Mouse (Mus musculus): Measurements from ENCODE around the gene Apol11b. TPM values are rescaled to one million over a fixed set of nuclear protein-coding genes. Genes with fewer than 3 reads are reported as not detected.

The Apol11b gene
- polyA plus RNA-seq, 1 experiment from 2014 or later: 0.16 TPM

DNA sequence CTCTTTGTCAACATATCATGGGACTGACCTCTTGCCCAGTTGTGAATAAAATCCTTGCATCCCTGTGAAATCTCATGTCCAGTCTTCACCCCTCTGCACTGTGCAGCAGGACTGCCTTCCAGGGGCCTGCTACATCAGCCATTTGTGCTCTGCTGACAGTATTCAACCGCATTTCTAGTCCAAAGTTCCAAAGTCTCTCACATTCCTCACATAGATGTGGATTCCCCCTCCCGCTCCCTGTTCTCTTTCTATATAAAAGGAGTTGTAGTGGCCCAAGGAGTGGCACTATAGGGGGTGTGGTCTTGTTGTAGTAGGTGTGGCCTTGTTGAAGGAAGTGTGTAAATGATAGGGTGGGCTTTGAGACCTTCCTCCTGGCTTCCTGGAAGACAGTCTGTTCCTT lies 52.2 kb downstream of the Apol11b start:
- ATAC-seq (ENCODE audit: insufficient number of reproducible peaks, insufficient read depth, low FRiP score, low read depth): no peak
- no peaks in the 10 kb centered on the region for H3K27me3 ChIP-seq (ENCODE audit: control insufficient read depth, insufficient read depth, low read length)
- no peak overlapping the region for H3K4me2 ChIP-seq (ENCODE audit: low read length)
- H3K36me3 ChIP-seq (ENCODE audit: control insufficient read depth, insufficient read depth, low read length): no peaks in the 10 kb centered on the region
- no peak overlapping the region for H3K27ac ChIP-seq (replicated peaks in 1 of 2; ENCODE audit: control insufficient read depth in 1 of 2, insufficient read depth in 1 of 2, low read depth in 2 of 2, low read length in 2 of 2)
- no peaks in the 10 kb centered on the region for H3K9me3 ChIP-seq (ENCODE audit: control insufficient read depth, low read length)
- peaks cover 3 to 4% of the 10 kb centered on the region in 2 experiments; a peak in 1 of 4 replicates for H3K4me1 ChIP-seq (ENCODE audit: control insufficient read depth in 2 of 2, insufficient read depth in 2 of 2, low read length in 2 of 2)
- H3K9ac ChIP-seq (ENCODE audit: low read length): no peak overlapping the region
- no peak overlapping the region for H3K4me3 ChIP-seq (ENCODE audit: control insufficient read depth in 1 of 2, insufficient read depth in 1 of 2, low read depth in 1 of 2, low read length in 2 of 2)
- WGBS: 55% methylated on average over 2 of the region's 2 CpGs

DNA sequence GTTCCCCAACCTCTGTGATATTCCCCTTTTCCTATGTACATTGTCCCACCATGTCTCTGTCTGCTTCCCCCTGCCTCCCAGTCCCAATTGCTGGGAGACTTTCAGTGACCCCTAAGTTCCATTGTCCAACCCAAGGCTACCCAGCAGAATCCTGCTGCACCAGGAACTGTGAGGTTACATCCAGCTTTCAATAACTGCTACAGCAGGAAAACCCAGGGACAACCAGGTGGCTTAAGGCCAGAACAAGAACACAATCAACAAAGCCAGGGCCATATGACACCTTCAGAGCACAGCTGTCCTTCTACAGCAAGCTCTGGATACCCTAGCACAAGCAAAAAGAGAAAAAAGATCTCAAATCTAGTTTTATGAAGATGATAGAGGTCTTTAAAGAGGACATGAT lies 54.1 kb downstream of the Apol11b start:
- Histone ChIP-seq H3K9me3 (ENCODE audit: control insufficient read depth, low read length) (no peaks in the 10 kb centered on the region), H3K9ac (ENCODE audit: low read length) (no peak overlapping the region), H3K4me2 (ENCODE audit: low read length) (no peak overlapping the region), H3K4me3 (ENCODE audit: control insufficient read depth in 1 of 2, insufficient read depth in 1 of 2, low read depth in 1 of 2, low read length in 2 of 2) (no peak overlapping the region), H3K4me1 (ENCODE audit: control insufficient read depth in 2 of 2, insufficient read depth in 2 of 2, low read length in 2 of 2) (peaks cover 3 to 4% of the 10 kb centered on the region in 2 experiments; a peak in 1 of 4 replicates), H3K27me3 (ENCODE audit: control insufficient read depth, insufficient read depth, low read length) (no peaks in the 10 kb centered on the region), H3K27ac (replicated peaks in 1 of 2; ENCODE audit: control insufficient read depth in 1 of 2, insufficient read depth in 1 of 2, low read depth in 2 of 2, low read length in 2 of 2) (no peak overlapping the region), H3K36me3 (ENCODE audit: control insufficient read depth, insufficient read depth, low read length) (no peaks in the 10 kb centered on the region)
- no peak for ATAC-seq (ENCODE audit: insufficient number of reproducible peaks, insufficient read depth, low FRiP score, low read depth)

GRCm38 (mm10) chr15:77587026-77587425 lies 56.1 kb downstream of the Apol11b start:
- no peaks in the 10 kb centered on the region for H3K27me3 ChIP-seq (ENCODE audit: control insufficient read depth, insufficient read depth, low read length)
- no peak overlapping the region for H3K27ac ChIP-seq (replicated peaks in 1 of 2; ENCODE audit: control insufficient read depth in 1 of 2, insufficient read depth in 1 of 2, low read depth in 2 of 2, low read length in 2 of 2)
- no peak for ATAC-seq (ENCODE audit: insufficient number of reproducible peaks, insufficient read depth, low FRiP score, low read depth)
- no peak overlapping the region for H3K9ac ChIP-seq (ENCODE audit: low read length)
- no peak overlapping the region for H3K4me3 ChIP-seq (ENCODE audit: control insufficient read depth in 1 of 2, insufficient read depth in 1 of 2, low read depth in 1 of 2, low read length in 2 of 2)
- H3K4me2 ChIP-seq (ENCODE audit: low read length): no peak overlapping the region
- no peaks in the 10 kb centered on the region for H3K36me3 ChIP-seq (ENCODE audit: control insufficient read depth, insufficient read depth, low read length)
- H3K9me3 ChIP-seq (ENCODE audit: control insufficient read depth, low read length): 0 out of 2 replicates have a peak, but pooled peaks cover 4% of the 10 kb centered on the region
- no peaks in the 10 kb centered on the region for H3K4me1 ChIP-seq (ENCODE audit: control insufficient read depth in 2 of 2, insufficient read depth in 2 of 2, low read length in 2 of 2)

Other genes starting within 250 kb of the Apol11b start
- gene Apol7a, start 244.2 kb downstream of the Apol11b start, polyA plus RNA-seq (2014; fragmentation: Nextera tagmentation; extraction: Ambion mirVana): 0.11 and 0.31 TPM in 2 replicates
- gene Apol9a, start 232.2 kb downstream of the Apol11b start, polyA plus RNA-seq (2014; fragmentation: Nextera tagmentation; extraction: Ambion mirVana): 0.82 and 0.94 TPM in 2 replicates
- not detected in 2 replicates for gene Apol7b, start 195.8 kb downstream of the Apol11b start, polyA plus RNA-seq (2014; fragmentation: Nextera tagmentation; extraction: Ambion mirVana)
- not detected in 2 replicates for gene Apol10a, start 166.2 kb downstream of the Apol11b start, polyA plus RNA-seq (2014; fragmentation: Nextera tagmentation; extraction: Ambion mirVana)
- not detected in 2 replicates for gene Apol11a, start 135.0 kb downstream of the Apol11b start, polyA plus RNA-seq (2014; fragmentation: Nextera tagmentation; extraction: Ambion mirVana)
- not detected in 2 replicates for gene Apol7c, start 110.0 kb downstream of the Apol11b start, polyA plus RNA-seq (2014; fragmentation: Nextera tagmentation; extraction: Ambion mirVana)
- gene 1700025B11Rik, start 81.4 kb downstream of the Apol11b start, polyA plus RNA-seq (2014; fragmentation: Nextera tagmentation; extraction: Ambion mirVana): not detected in 2 replicates
- not detected in 2 replicates for gene Apol10b, start 47.2 kb downstream of the Apol11b start, polyA plus RNA-seq (2014; fragmentation: Nextera tagmentation; extraction: Ambion mirVana)
- gene Gm36245, start 44.0 kb downstream of the Apol11b start, polyA plus RNA-seq (2014; fragmentation: Nextera tagmentation; extraction: Ambion mirVana): not detected in 2 replicates
- 0.08 TPM in 1 of 2 replicates, not detected in the other for gene Apol7e, start 55.6 kb upstream of the Apol11b start, polyA plus RNA-seq (2014; fragmentation: Nextera tagmentation; extraction: Ambion mirVana)
- not detected in 2 replicates for gene Apol9b, start 85.8 kb upstream of the Apol11b start, polyA plus RNA-seq (2014; fragmentation: Nextera tagmentation; extraction: Ambion mirVana)
- gene Apol8, start 113.7 kb upstream of the Apol11b start, polyA plus RNA-seq (2014; fragmentation: Nextera tagmentation; extraction: Ambion mirVana): not detected in 2 replicates
- gene Myh9, start 198.9 kb upstream of the Apol11b start, polyA plus RNA-seq (2014; fragmentation: Nextera tagmentation; extraction: Ambion mirVana): 31.0 and 32.8 TPM in 2 replicates